Comparison of ENCODE assay signal across 14 mouse cellular contexts in the genomic region with DNA sequence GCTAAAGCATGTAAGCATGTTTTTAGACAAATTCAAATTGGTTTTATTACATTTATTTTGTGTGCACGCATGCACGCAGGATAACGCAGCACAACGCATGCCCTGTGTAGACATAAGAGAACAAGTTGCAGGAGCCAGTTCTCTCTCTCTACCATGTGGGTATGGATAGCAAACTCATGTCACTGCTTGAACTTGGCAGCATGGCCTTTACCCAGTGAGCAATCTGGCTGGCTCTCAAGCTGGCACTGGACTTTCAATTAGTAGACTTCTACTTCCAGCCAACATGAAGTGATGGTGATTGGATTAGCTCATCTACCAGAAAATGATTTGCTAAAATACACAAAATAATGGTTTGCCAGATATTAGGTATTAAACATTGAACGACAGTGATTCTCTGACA. TPM values are rescaled to one million over a fixed set of nuclear protein-coding genes. Genes with fewer than 3 reads are reported as not detected.
DNase-seq lines count a peak whose midpoint lies in the region; ATAC-seq and TF ChIP-seq lines count a peak whose summit lies in the region.
"Had no signal": no experiment of that assay in that cellular context is flagged by ENCODE, and none has a peak within 500 bp of the region (broad histone marks: within the 10 kb centered on the region; RNA-seq: fewer than 3 reads in every experiment).

No protein-coding gene starts in this region.

- no peaks in the 10 kb centered on the region for H3K4me1 ChIP-seq in intestine, postnatal 0 days (replicated peaks; ENCODE audit: control insufficient read depth, insufficient read depth, low read length)
- H3K4me1 ChIP-seq: midbrain, embryonic 13.5 days; neural tube, embryonic 13.5 days had no signal

- no peak overlapping the region for H3K27ac ChIP-seq in intestine, postnatal 0 days (ENCODE audit: low read depth, low read length)
- H3K27ac ChIP-seq: midbrain, embryonic 13.5 days; neural tube, embryonic 13.5 days had no signal

- no peak overlapping the region for H3K4me2 ChIP-seq in intestine, postnatal 0 days (replicated peaks; ENCODE audit: low read depth)
- H3K4me2 ChIP-seq: midbrain, embryonic 13.5 days; neural tube, embryonic 13.5 days had no signal

- ATAC-seq in frontal cortex, adult (ENCODE audit: low TSS enrichment), result 0 out of 2 replicates have a peak, but pooled peaks have one; percentile 27
- no peak for ATAC-seq in intestine, postnatal 0 days
- ATAC-seq: midbrain, embryonic 13.5 days had no signal

- peaks cover 39% of the 10 kb centered on the region for H3K36me3 ChIP-seq in intestine, postnatal 0 days (ENCODE audit: control insufficient read depth, insufficient read depth)

- H3K4me3 ChIP-seq in intestine, postnatal 0 days (ENCODE audit: low read depth, low read length), result no peak overlapping the region
- H3K4me3 ChIP-seq: midbrain, embryonic 13.5 days; neural tube, embryonic 13.5 days had no signal

- H3K27me3 ChIP-seq in intestine, postnatal 0 days (replicated peaks; ENCODE audit: control insufficient read depth, insufficient read depth, low read length), result no peaks in the 10 kb centered on the region
- H3K27me3 ChIP-seq: midbrain, embryonic 13.5 days; neural tube, embryonic 13.5 days had no signal

- no peak for DNase-seq in frontal cortex, postnatal 14 days (ENCODE audit: low spot score in 2 of 2)
- peak; percentile 19 for DNase-seq in layer of hippocampus, adult 9-11 months
- no peak for DNase-seq in layer of hippocampus, adult 18-20 months (ENCODE audit: low spot score in 2 of 2)
- DNase-seq in cerebellum, adult 18-20 months, result peak; percentile 81 to 89
- peak; percentile 15 to 56 for DNase-seq in heart, postnatal 14 days
- no peak for DNase-seq in urinary bladder, postnatal 25 days (ENCODE audit: low spot score)
- DNase-seq: embryo, embryonic 11 days; gastrocnemius, postnatal 36 days; lung, postnatal 10 days; right cerebral cortex, postnatal 25 days had no signal

- no peak overlapping the region for H3K9ac ChIP-seq in intestine, postnatal 0 days (ENCODE audit: low read depth, low read length)
- H3K9ac ChIP-seq: midbrain, embryonic 13.5 days; neural tube, embryonic 13.5 days had no signal

- no peaks in the 10 kb centered on the region for H3K9me3 ChIP-seq in intestine, postnatal 0 days (ENCODE audit: control insufficient read depth)
- H3K9me3 ChIP-seq: midbrain, embryonic 13.5 days; neural tube, embryonic 13.5 days had no signal

- TF ChIP-seq CTCF in intestine, postnatal 0 days (IDR thresholded peaks at IDR 0.05; ENCODE audit: low read depth), result no peak

- 97% methylated on average over 5 of the region's 5 CpGs for WGBS in intestine, postnatal 0 days

- intact Hi-C loops in heart, postnatal 14 days (cut with DNase I), result no loop called here

RNA-seq across cellular contexts. Expression of a gene that starts 21.6 kb away (rescaled TPM):
- total RNA-seq in layer of hippocampus, adult 18-20 months (2021), result 10 to 100 TPM; 77.4 to 77.8 TPM
- total RNA-seq in heart, postnatal 14 days (2021), result 10 to 100 TPM; 50.5 to 55.3 TPM
- polyA plus RNA-seq in intestine, postnatal 0 days (2015; fragmentation: Nextera tagmentation; extraction: Ambion mirVana), result 12.6 and 14.3 TPM in 2 replicates

RNA-seq across cellular contexts. Expression of a gene that starts 35.0 kb away (rescaled TPM):
- 100 to 1,000 TPM; 114 to 120 TPM for total RNA-seq in layer of hippocampus, adult 18-20 months (2021)
- 10 to 100 TPM; 79.0 to 81.9 TPM for total RNA-seq in heart, postnatal 14 days (2021)
- 103 and 104 TPM in 2 replicates for polyA plus RNA-seq in intestine, postnatal 0 days (2015; fragmentation: Nextera tagmentation; extraction: Ambion mirVana)

RNA-seq across cellular contexts. Expression of a gene that starts 40.6 kb away (rescaled TPM):
- total RNA-seq in layer of hippocampus, adult 18-20 months (2021), result 10 to 100 TPM; 18.4 to 21.1 TPM
- total RNA-seq in heart, postnatal 14 days (2021), result under 1 TPM; 0.46 to 0.69 TPM
- 0.14 and 0.17 TPM in 2 replicates for polyA plus RNA-seq in intestine, postnatal 0 days (2015; fragmentation: Nextera tagmentation; extraction: Ambion mirVana)

Comparison
In these comparisons a context has a peak if more than half of its experiments do, and no peak if none do; other contexts are left out.
1. DNase-seq: peak in layer of hippocampus, adult 9-11 months (single experiment), cerebellum, adult 18-20 months (2 of 2) and heart, postnatal 14 days (2 of 2); none in frontal cortex, postnatal 14 days (0 of 2), layer of hippocampus, adult 18-20 months (0 of 2) and urinary bladder, postnatal 25 days (single experiment).
2. RNA of a gene that starts 40.6 kb away (total RNA-seq): 18.4 to 21.1 TPM in layer of hippocampus, adult 18-20 months; 0.46 to 0.69 TPM in heart, postnatal 14 days; every median in the first group is over 10 times any median in the second.